Mouse (Mus musculus) adrenal gland, adult (tissue): ENCODE results near the gene Wap.
"Not testable (repeated sequence)": the region's sequence is repeated elsewhere in the genome, so short reads cannot be mapped to it uniquely, and the experiment has no call there.

Experiments used
- DNase-seq, 2 experiments: peaks; one replicate each; pipeline ENCODE4 v3.0.0; 2022 to 2023; ENCODE audit warnings: low spot score in 1 of 2; ENCODE audit not compliant: inconsistent age in 2 of 2

The Wap gene

GRCm38 (mm10) chr11:6638537-6638936 is at the start of gene Wap:
TSS of gene Wap (minus strand) at chr11:6638637.
- no peak for DNase-seq

GRCm38 (mm10) chr11:6684741-6685140 is 46.3 kb upstream of the Wap start:
- DNase-seq, result no peak

- peak; percentile 81 to 90 for DNase-seq
These were observed 42.0 kb upstream of the Wap start for GRCm38 (mm10) chr11:6680397-6680818.

GRCm38 (mm10) chr11:6679694-6680396 is 41.4 kb upstream of the Wap start:
- DNase-seq, result no peak

- DNase-seq, result peak; percentile 51 to 73
These were observed 39.1 kb upstream of the Wap start for GRCm38 (mm10) chr11:6677530-6677929.

- no peak for DNase-seq
These were observed 38.2 kb upstream of the Wap start for GRCm38 (mm10) chr11:6676641-6677040.

- DNase-seq, result peak; percentile 45 to 60
These were observed 37.0 kb upstream of the Wap start for GRCm38 (mm10) chr11:6675402-6675801.

- no peak for DNase-seq
These were observed 36.3 kb upstream of the Wap start for GRCm38 (mm10) chr11:6674701-6675100.

- no peak for DNase-seq
These were observed 32.4 kb upstream of the Wap start for GRCm38 (mm10) chr11:6670826-6671225.

GRCm38 (mm10) chr11:6670044-6670443 is 31.6 kb upstream of the Wap start:
- DNase-seq, result no peak

GRCm38 (mm10) chr11:6669041-6669440 is 30.6 kb upstream of the Wap start:
- no peak for DNase-seq

GRCm38 (mm10) chr11:6666634-6667033 is 28.2 kb upstream of the Wap start:
- no peak for DNase-seq

GRCm38 (mm10) chr11:6661206-6661605 is 22.8 kb upstream of the Wap start:
- no peak for DNase-seq

GRCm38 (mm10) chr11:6658271-6658670 is 19.8 kb upstream of the Wap start, which contains the start of gene Ramp3:
TSS of gene Ramp3 (plus strand) at chr11:6658521.
- DNase-seq, result peak; percentile 27 to 76

GRCm38 (mm10) chr11:6654903-6655302 is 16.5 kb upstream of the Wap start:
- peak; percentile 68 to 92 for DNase-seq

GRCm38 (mm10) chr11:6652978-6653377 is 14.5 kb upstream of the Wap start:
- DNase-seq, result not testable (repeated sequence)

- DNase-seq, result no peak
These were observed 12.1 kb upstream of the Wap start for GRCm38 (mm10) chr11:6650519-6650918.

- DNase-seq, result no peak
These were observed 9.6 kb upstream of the Wap start for GRCm38 (mm10) chr11:6647831-6648724.

GRCm38 (mm10) chr11:6644566-6644965 is 6.1 kb upstream of the Wap start:
- DNase-seq, result no peak

- DNase-seq, result no peak
These were observed 635 bp upstream of the Wap start for GRCm38 (mm10) chr11:6639072-6639471.

GRCm38 (mm10) chr11:6636150-6636549 is 2.3 kb downstream of the Wap start:
- DNase-seq, result no peak

- peak in 1 of 2 experiments; percentile 55 for DNase-seq
These were observed 8.8 kb downstream of the Wap start for GRCm38 (mm10) chr11:6629655-6630054.
